ENCODE assay signal across 17 mouse cellular contexts in genomic region chr6:64398413-64399098, GRCm38 (mm10).
"Had no signal": no experiment of that assay in that cellular context is flagged by ENCODE, and none has a peak within 500 bp of the region (broad histone marks: within the 10 kb centered on the region; RNA-seq: fewer than 3 reads in every experiment).

No protein-coding gene starts in this region.

- H3K9me3 ChIP-seq: lung, embryonic 15.5 days; megakaryocyte, embryonic 14.5 days; midbrain, embryonic 13.5 days; midbrain, embryonic 15.5 days; neural tube, embryonic 12.5 days; stomach, embryonic 15.5 days had no signal

- ATAC-seq: lung, postnatal 0 days; midbrain, embryonic 13.5 days; midbrain, embryonic 15.5 days had no signal

- H3K36me3 ChIP-seq: lung, embryonic 15.5 days; midbrain, embryonic 13.5 days; midbrain, embryonic 15.5 days; neural tube, embryonic 12.5 days; stomach, embryonic 15.5 days had no signal

- H3K4me2 ChIP-seq: lung, embryonic 15.5 days; midbrain, embryonic 11.5 days; midbrain, embryonic 13.5 days; midbrain, embryonic 15.5 days; neural tube, embryonic 12.5 days; stomach, embryonic 15.5 days had no signal

- H3K27me3 ChIP-seq: lung, embryonic 15.5 days; megakaryocyte, embryonic 14.5 days; midbrain, embryonic 13.5 days; midbrain, embryonic 15.5 days; neural tube, embryonic 12.5 days; stomach, embryonic 15.5 days had no signal

- H3K9ac ChIP-seq: lung, embryonic 15.5 days; midbrain, embryonic 13.5 days; midbrain, embryonic 15.5 days; neural tube, embryonic 12.5 days; stomach, embryonic 15.5 days had no signal

- H3K4me1 ChIP-seq: lung, embryonic 15.5 days; megakaryocyte, embryonic 14.5 days; midbrain, embryonic 13.5 days; midbrain, embryonic 15.5 days; neural tube, embryonic 12.5 days; stomach, embryonic 15.5 days had no signal

- DNase-seq: lung, adult 18-20 months; lung, postnatal 14 days; lung, postnatal 36 days; right cerebral cortex, postnatal 14 days; thymus, adult 18-20 months; thymus, postnatal 14 days; thymus, postnatal 36 days had no signal

- H3K4me3 ChIP-seq: lung, embryonic 15.5 days; megakaryocyte, embryonic 14.5 days; midbrain, embryonic 13.5 days; midbrain, embryonic 15.5 days; neural tube, embryonic 12.5 days; stomach, embryonic 15.5 days had no signal

- H3K27ac ChIP-seq: lung, embryonic 15.5 days; macrophage; midbrain, embryonic 13.5 days; midbrain, embryonic 15.5 days; neural tube, embryonic 12.5 days; stomach, embryonic 15.5 days; stomach, postnatal 0 days had no signal
